Mouse (Mus musculus): ENCODE measurements at regions not wholly inside any gene's neighbourhood (a gene's known extent, or its start where the extent isn't known, plus 50 kb on each side); places are given as distances from the start of the nearest gene placed in this dataset.

GRCm38 (mm10) chr17:83902523-83902922, 54.8 kb upstream of the Haao start:
- no peak for DNase-seq (ENCODE audit: low spot score in 2 of 2)

- DNase-seq (ENCODE audit: low spot score in 2 of 2) = no peak
Measured at GRCm38 (mm10) chr17:83902091-83902490, 54.3 kb upstream of the Haao start.

GRCm38 (mm10) chr17:83899588-83900152, 51.9 kb upstream of the Haao start:
- DNase-seq (ENCODE audit: low spot score in 2 of 2) = no peak

DNA sequence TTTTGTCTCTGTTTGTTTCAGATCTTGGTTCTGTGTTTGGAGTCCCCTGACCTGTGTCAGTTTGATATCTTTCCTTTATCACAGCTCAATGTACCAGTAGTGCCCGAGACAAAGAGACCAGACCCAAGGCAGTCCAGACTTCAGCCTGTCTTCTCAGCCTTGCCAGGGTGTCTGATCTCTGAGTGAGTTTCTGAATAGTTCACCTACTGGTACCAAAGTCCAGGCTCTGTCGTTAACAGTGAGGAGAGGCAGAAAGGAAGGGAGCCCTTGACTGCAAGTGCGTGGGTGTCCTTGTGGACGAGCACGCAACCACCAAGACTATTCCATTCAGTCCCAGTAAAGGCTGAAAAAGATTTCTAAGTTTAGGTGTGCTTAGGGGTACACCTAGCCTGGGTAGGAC, 50.8 kb upstream of the Haao start:
- DNase-seq (ENCODE audit: low spot score in 2 of 2) = no peak
